Mouse (Mus musculus) intestine, postnatal 0 days (tissue): Measurements from ENCODE around the gene Lrrn2. TPM values are rescaled to one million over a fixed set of nuclear protein-coding genes. Genes with fewer than 3 reads are reported as not detected.

ENCODE experiments used
- ATAC-seq: fragments of 200-750 bp; cut with Nextera tagmentation; 2 replicates; pipeline ENCODE4 v1.8.0; 2017; ENCODE audit warnings: mild to moderate bottlenecking, moderate TSS enrichment, moderate library complexity
- H3K27ac ChIP-seq: fragments of 300-500 bp; sonication (generic); 2 replicates; pipeline ENCODE4 v1.5.1; 2014; ENCODE audit warnings: mild to moderate bottlenecking, low read depth, low read length, moderate library complexity
- H3K27me3 ChIP-seq: fragments of 300-500 bp; sonication (generic); replicated peaks from 2 replicates; pipeline ENCODE4 v1.6.1; 2014; ENCODE audit warnings: low read length, mixed read lengths; ENCODE audit not compliant: control insufficient read depth, insufficient read depth
- H3K36me3 ChIP-seq: fragments of 300-500 bp; sonication (generic); 2 replicates; pipeline ENCODE4 v1.6.1; 2014; ENCODE audit warnings: mild to moderate bottlenecking, moderate library complexity; ENCODE audit not compliant: control insufficient read depth, insufficient read depth
- H3K4me1 ChIP-seq: fragments of 300-500 bp; sonication (generic); replicated peaks from 2 replicates; pipeline ENCODE4 v1.6.1; 2014; ENCODE audit warnings: antibody characterized with exemption, low read length, mixed read lengths; ENCODE audit not compliant: control insufficient read depth, insufficient read depth
- H3K4me2 ChIP-seq: fragments of 300-500 bp; sonication (generic); replicated peaks from 2 replicates; pipeline ENCODE4 v1.6.1; 2014; ENCODE audit warnings: low read depth, mild to moderate bottlenecking, moderate library complexity
- H3K4me3 ChIP-seq: fragments of 300-500 bp; sonication (generic); 2 replicates; pipeline ENCODE4 v1.5.1; 2014; ENCODE audit warnings: low read depth, low read length
- H3K9ac ChIP-seq: fragments of 300-500 bp; sonication (generic); 2 replicates; pipeline ENCODE4 v1.6.1; 2014; ENCODE audit warnings: mild to moderate bottlenecking, low read depth, low read length
- H3K9me3 ChIP-seq: fragments of 300-500 bp; sonication (generic); 2 replicates; pipeline ENCODE4 v1.6.1; 2016; ENCODE audit warnings: mixed run types; ENCODE audit not compliant: control insufficient read depth
- CTCF ChIP-seq: sonication (generic); IDR thresholded peaks from 2 replicates; pipeline ENCODE4 v1.5.1; 2016; ENCODE audit warnings: low read depth, mild to moderate bottlenecking, control low read depth, antibody characterized with exemption, moderate library complexity
- WGBS: fragments of 180-500 bp; shearing (Covaris S2); extraction: QIAGEN DNeasy Blood & Tissue Kit; methylation state at CpG from one replicate; pipeline ENCODE4 v1.1.7; 2014; 5-methylcytosine and 5-hydroxymethylcytosine counted together
- polyA plus RNA-seq: library from polyadenylated mRNA; unstranded; fragments of >200 nt; fragmentation: Nextera tagmentation; extraction: Ambion mirVana; gene quantifications from 2 replicates; pipeline ENCODE4 v1.2.1, GENCODE M21; 2015

Gene Lrrn2
- polyA plus RNA-seq = 2.3 and 2.4 TPM in 2 replicates

- no peak within 1 kb of the TSS for H3K27ac ChIP-seq
- H3K4me1 ChIP-seq = no peaks in the 10 kb centered on the region
- H3K36me3 ChIP-seq = no peaks in the 10 kb centered on the region
- no peak for ATAC-seq
- H3K4me3 ChIP-seq = peak within 1 kb of the TSS; percentile 43
- no peak for TF ChIP-seq CTCF
- 0 out of 2 replicates have a peak within 1 kb of the TSS, but pooled peaks have one; percentile 22 for H3K9ac ChIP-seq
- H3K9me3 ChIP-seq = no peaks in the 10 kb centered on the region
- WGBS = under 1% methylated on average over 77 of the region's 80 CpGs
- H3K27me3 ChIP-seq = peaks cover 34% of the 10 kb centered on the region
- H3K4me2 ChIP-seq = peak within 1 kb of the TSS; percentile 65
Observed at GRCm38 (mm10) chr1:132880161-132881005, at the start of gene Lrrn2. Lrrn2 (plus strand) TSS chr1:132880273.

GRCm38 (mm10) chr1:132831963-132832362 is 48.1 kb upstream of the Lrrn2 start:
- H3K4me2 ChIP-seq = no peak overlapping the region
- H3K4me1 ChIP-seq = no peaks in the 10 kb centered on the region
- no peak for ATAC-seq
- H3K27me3 ChIP-seq = no peaks in the 10 kb centered on the region
- no peak overlapping the region for H3K4me3 ChIP-seq
- H3K9me3 ChIP-seq = no peaks in the 10 kb centered on the region
- no peak overlapping the region for H3K27ac ChIP-seq
- TF ChIP-seq CTCF = no peak
- H3K36me3 ChIP-seq = no peaks in the 10 kb centered on the region
- 83% methylated on average over 4 of the region's 4 CpGs for WGBS
- H3K9ac ChIP-seq = no peak overlapping the region

GRCm38 (mm10) chr1:132834037-132834436 is 46.0 kb upstream of the Lrrn2 start:
- H3K27me3 ChIP-seq = no peaks in the 10 kb centered on the region
- no peak overlapping the region for H3K27ac ChIP-seq
- H3K36me3 ChIP-seq = no peaks in the 10 kb centered on the region
- H3K9ac ChIP-seq = no peak overlapping the region
- TF ChIP-seq CTCF = no peak
- no peaks in the 10 kb centered on the region for H3K9me3 ChIP-seq
- no peak overlapping the region for H3K4me3 ChIP-seq
- ATAC-seq = no peak
- 46% methylated on average over 8 of the region's 8 CpGs for WGBS
- no peaks in the 10 kb centered on the region for H3K4me1 ChIP-seq
- no peak overlapping the region for H3K4me2 ChIP-seq

- no peak for TF ChIP-seq CTCF
- Histone ChIP-seq H3K4me3 (no peak overlapping the region), H3K27ac (no peak overlapping the region), H3K9ac (no peak overlapping the region), H3K36me3 (no peaks in the 10 kb centered on the region), H3K9me3 (no peaks in the 10 kb centered on the region), H3K4me2 (no peak overlapping the region), H3K4me1 (no peaks in the 10 kb centered on the region), H3K27me3 (no peaks in the 10 kb centered on the region)
- ATAC-seq = no peak
- WGBS = 81% methylated on average over 8 of the region's 8 CpGs
Observed at GRCm38 (mm10) chr1:132836895-132837294, 43.2 kb upstream of the Lrrn2 start.

- ATAC-seq = no peak
- no peaks in the 10 kb centered on the region for H3K9me3 ChIP-seq
- no peak for TF ChIP-seq CTCF
- H3K36me3 ChIP-seq = no peaks in the 10 kb centered on the region
- no peaks in the 10 kb centered on the region for H3K27me3 ChIP-seq
- no peak overlapping the region for H3K4me2 ChIP-seq
- no peaks in the 10 kb centered on the region for H3K4me1 ChIP-seq
- no peak overlapping the region for H3K27ac ChIP-seq
- H3K4me3 ChIP-seq = no peak overlapping the region
- no peak overlapping the region for H3K9ac ChIP-seq
- 72% methylated on average over 5 of the region's 5 CpGs for WGBS
Observed at GRCm38 (mm10) chr1:132837691-132838090, 42.4 kb upstream of the Lrrn2 start.

- Histone ChIP-seq H3K4me2 (no peak overlapping the region), H3K9me3 (no peaks in the 10 kb centered on the region), H3K4me3 (no peak overlapping the region), H3K27me3 (no peaks in the 10 kb centered on the region), H3K4me1 (no peaks in the 10 kb centered on the region), H3K36me3 (no peaks in the 10 kb centered on the region), H3K9ac (no peak overlapping the region), H3K27ac (no peak overlapping the region)
- 68% methylated on average over 1 of the region's 1 CpGs for WGBS
- no peak for TF ChIP-seq CTCF
- no peak for ATAC-seq
Observed at GRCm38 (mm10) chr1:132838371-132838770, 41.7 kb upstream of the Lrrn2 start.
